Mouse (Mus musculus) mammary gland, adult 2 months (tissue): ENCODE data around the gene Dlx6. TPM values are rescaled to one million over a fixed set of nuclear protein-coding genes. Genes with fewer than 3 reads are reported as not detected.

ENCODE experiments used
- polyA plus RNA-seq: library from polyadenylated mRNA; depleted of rRNA; stranded (reverse); fragments of >200 nt; gene quantifications from 2 replicates; pipeline ENCODE4 v1.2.3, GENCODE M21; 2012; ENCODE audit warnings: low replicate concordance; rRNA removed

The Dlx6 gene
- not detected in 2 replicates for polyA plus RNA-seq

GRCm38 (mm10) chr6:6863160-6863870 is at the start of gene Dlx6:
TSS of gene Dlx6 (plus strand) at chr6:6863334.

DNA sequence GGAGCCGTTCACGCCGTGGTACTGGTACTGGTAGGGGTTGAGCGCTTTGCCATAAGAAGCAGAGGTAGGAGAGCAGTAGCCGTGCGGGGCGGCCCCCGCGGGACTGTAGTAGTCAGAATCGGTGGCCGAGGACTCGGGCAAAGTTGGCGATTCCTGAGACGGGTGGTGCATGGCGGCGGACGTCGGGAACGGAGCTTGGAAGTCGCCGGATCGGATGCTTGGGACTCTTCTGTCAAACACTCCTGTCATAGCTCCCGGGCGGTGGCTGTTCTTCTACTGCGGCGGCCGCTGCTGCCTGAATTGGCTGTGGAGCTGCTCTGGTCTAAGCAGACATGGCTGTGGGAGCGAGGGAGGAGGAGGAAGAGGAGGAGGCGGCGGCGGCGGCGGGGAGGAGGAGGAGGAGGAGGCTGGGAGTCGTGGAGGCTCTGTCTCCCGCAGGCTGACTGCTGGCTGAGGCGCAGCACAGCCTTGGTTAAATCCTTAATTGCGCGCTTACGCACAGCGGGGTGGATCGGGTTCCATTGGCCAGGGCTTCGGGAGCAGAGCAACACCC is 18.6 kb downstream of the Dlx6 start, which contains the start of gene Dlx5:
Dlx5 (minus strand) TSS at position 448 of the 553 bp plus-strand sequence.

Other genes with a start within 250 kb of the Dlx6 start
- gene Dlx5, start 18.8 kb downstream of the Dlx6 start, polyA plus RNA-seq: 0.30 and 0.42 TPM in 2 replicates
- gene Sdhaf3, start 92.7 kb downstream of the Dlx6 start, polyA plus RNA-seq: 0.17 and 0.65 TPM in 2 replicates